Mouse (Mus musculus) limb, embryonic 14.5 days (tissue): ENCODE results near the gene Tec. TPM values are rescaled to one million over a fixed set of nuclear protein-coding genes. Genes with fewer than 3 reads are reported as not detected.

ENCODE experiments used
- ATAC-seq: fragments of 200-750 bp; cut with Nextera tagmentation; 2 replicates; pipeline ENCODE4 v1.8.0; 2017; ENCODE audit warnings: low read depth, moderate number of reproducible peaks, moderate TSS enrichment; ENCODE audit not compliant: low FRiP score
- DNase-seq: peaks from one replicate; pipeline ENCODE4 v3.0.0-alpha.2; 2015; ENCODE audit warnings: low spot score
- H3K27ac ChIP-seq: fragments of 300-500 bp; sonication (generic); replicated peaks from 2 replicates; pipeline ENCODE4 v1.5.1; 2014; ENCODE audit warnings: low read depth, mild to moderate bottlenecking, low read length, moderate library complexity, mixed read lengths
- H3K27me3 ChIP-seq: fragments of 300-500 bp; sonication (generic); 2 replicates; pipeline ENCODE4 v1.6.1; 2014; ENCODE audit warnings: low read length, mixed read lengths; ENCODE audit not compliant: control insufficient read depth, insufficient read depth
- H3K36me3 ChIP-seq: fragments of 300-500 bp; sonication (generic); 2 replicates; pipeline ENCODE4 v1.6.1; 2014; ENCODE audit warnings: mild to moderate bottlenecking, low read length, moderate library complexity, mixed read lengths; ENCODE audit not compliant: control insufficient read depth, insufficient read depth
- H3K4me1 ChIP-seq: fragments of 300-500 bp; sonication (generic); 2 replicates; pipeline ENCODE4 v1.6.1; 2014; ENCODE audit warnings: antibody characterized with exemption, low read length, mixed read lengths; ENCODE audit not compliant: control insufficient read depth, insufficient read depth
- H3K4me2 ChIP-seq: fragments of 300-500 bp; sonication (generic); replicated peaks from 2 replicates; pipeline ENCODE4 v1.6.1; 2014; ENCODE audit warnings: low read depth, mild to moderate bottlenecking, low read length, moderate library complexity; ENCODE audit not compliant: severe bottlenecking
- H3K4me3 ChIP-seq: fragments of 300-500 bp; sonication (generic); replicated peaks from 2 replicates; pipeline ENCODE4 v1.5.1; 2014; ENCODE audit warnings: low read length
- H3K9ac ChIP-seq: fragments of 300-500 bp; sonication (generic); 2 replicates; pipeline ENCODE4 v1.6.1; 2014; ENCODE audit warnings: mild to moderate bottlenecking, low read depth, low read length, moderate library complexity; ENCODE audit not compliant: severe bottlenecking
- H3K9me3 ChIP-seq: fragments of 300-500 bp; sonication (generic); 2 replicates; pipeline ENCODE4 v1.6.1; 2016; ENCODE audit warnings: low read length; ENCODE audit not compliant: control insufficient read depth
- POLR2A ChIP-seq: fragments of 200-500 bp; IDR thresholded peaks from 2 replicates; pipeline ENCODE4 v1.8.0; 2012; ENCODE audit warnings: inconsistent platforms, mild to moderate bottlenecking, moderate library complexity, borderline replicate concordance; ENCODE audit not compliant: insufficient read depth, insufficient read length; ENCODE audit errors: extremely low read depth
- WGBS: fragments of 180-500 bp; shearing (Covaris S2); extraction: QIAGEN DNeasy Blood & Tissue Kit; methylation state at CpG from one replicate; pipeline ENCODE4 v1.1.7; 2014; 5-methylcytosine and 5-hydroxymethylcytosine counted together
- polyA plus RNA-seq, 2 experiments: library from polyadenylated mRNA; depleted of rRNA in 1 of 2; stranded (reverse) in 1 of 2; unstranded in 1 of 2; fragments of >200 nt; fragmentation: Nextera tagmentation in 1 of 2; extraction: Ambion mirVana in 1 of 2; gene quantifications; 2 replicates each; pipeline versions ENCODE4 v1.2.1 to v1.2.3; 2012 to 2014

The Tec gene
- polyA plus RNA-seq, 2 experiments = 5.9 to 7.9 TPM

DNA sequence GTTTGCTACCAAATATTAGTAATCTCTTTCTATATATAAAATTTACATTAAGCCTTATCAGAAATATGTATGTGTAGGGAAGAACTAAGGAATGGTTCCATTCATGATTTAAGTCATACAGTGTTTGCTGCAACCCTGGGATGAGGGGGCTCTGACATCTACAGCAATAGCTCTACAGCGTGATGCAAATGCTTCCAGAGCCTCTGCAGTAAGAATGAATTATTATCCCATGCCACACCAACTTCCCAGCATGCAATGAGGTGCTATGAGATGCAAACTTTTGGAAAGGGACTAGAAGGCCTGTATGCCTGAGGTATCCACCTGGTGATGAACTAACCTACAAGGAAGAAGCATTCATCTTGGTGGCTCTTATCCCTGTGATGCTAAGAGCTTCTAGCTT lies 52.2 kb downstream of the Tec start:
- Histone ChIP-seq H3K9ac (no peak overlapping the region), H3K36me3 (no peaks in the 10 kb centered on the region), H3K4me2 (no peak overlapping the region), H3K4me3 (no peak overlapping the region), H3K27ac (no peak overlapping the region), H3K9me3 (no peaks in the 10 kb centered on the region), H3K4me1 (peaks cover 7% of the 10 kb centered on the region; the same call in 1 of the 2 replicates), H3K27me3 (no peaks in the 10 kb centered on the region)
- ATAC-seq (no peak), DNase-seq (no peak)
- 64% methylated on average over 1 of the region's 1 CpGs for WGBS
- TF ChIP-seq POLR2A = no peak

DNA sequence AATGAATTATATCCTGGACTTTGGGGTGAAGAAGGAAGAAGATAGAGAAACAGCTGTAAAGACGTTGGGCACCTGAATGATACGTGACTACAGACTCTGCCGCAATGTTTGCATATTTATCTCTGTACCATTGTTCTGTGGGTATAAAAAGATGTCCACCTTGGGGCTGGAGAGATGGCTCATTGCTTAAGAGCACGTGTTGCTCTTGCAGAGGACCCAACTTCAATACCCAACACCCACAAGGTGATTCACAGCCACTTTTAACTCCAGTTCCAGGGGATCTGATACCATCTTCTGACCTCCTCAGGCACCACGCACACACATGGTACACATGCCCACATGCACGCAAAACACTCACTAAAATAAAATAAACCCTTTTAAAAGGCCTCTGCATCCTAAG lies 52.9 kb downstream of the Tec start:
- Histone ChIP-seq H3K36me3 (no peaks in the 10 kb centered on the region), H3K4me2 (no peak overlapping the region), H3K9ac (no peak overlapping the region), H3K27me3 (no peaks in the 10 kb centered on the region), H3K27ac (no peak overlapping the region), H3K4me1 (peaks cover 7% of the 10 kb centered on the region; the same call in 1 of the 2 replicates), H3K4me3 (no peak overlapping the region), H3K9me3 (no peaks in the 10 kb centered on the region)
- WGBS = 87% methylated on average over 6 of the region's 6 CpGs
- no peak for TF ChIP-seq POLR2A
- ATAC-seq = no peak
- no peak for DNase-seq

GRCm38 (mm10) chr5:72814072-72814471 lies 54.2 kb downstream of the Tec start:
- no peaks in the 10 kb centered on the region for H3K9me3 ChIP-seq
- H3K27me3 ChIP-seq = no peaks in the 10 kb centered on the region
- DNase-seq (no peak), ATAC-seq (no peak)
- TF ChIP-seq POLR2A = no peak
- no peak overlapping the region for H3K4me2 ChIP-seq
- WGBS = 80% methylated on average over 5 of the region's 5 CpGs
- peaks cover 9% of the 10 kb centered on the region; the same call in 1 of the 2 replicates for H3K4me1 ChIP-seq
- H3K9ac ChIP-seq = no peak overlapping the region
- H3K27ac ChIP-seq = no peak overlapping the region
- H3K36me3 ChIP-seq = no peaks in the 10 kb centered on the region
- no peak overlapping the region for H3K4me3 ChIP-seq

DNA sequence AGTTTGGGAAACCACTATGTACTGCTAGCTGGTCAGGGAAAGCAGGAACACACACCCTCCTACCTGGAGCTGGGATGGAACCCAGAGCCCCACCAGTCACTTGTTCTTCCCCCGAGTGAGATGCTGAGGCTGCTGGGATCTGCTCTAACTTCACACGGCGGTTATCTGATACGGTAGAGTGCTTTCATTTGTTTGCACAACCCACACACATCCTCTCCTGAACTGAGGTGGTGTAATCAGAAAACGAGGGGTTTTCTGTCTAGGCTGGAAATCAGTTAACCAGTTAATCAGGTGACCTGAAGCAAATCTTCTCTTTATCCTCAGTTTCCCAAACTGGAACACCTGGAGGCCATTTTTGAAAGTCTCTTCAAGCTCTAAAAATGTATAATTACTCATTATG lies 55.4 kb downstream of the Tec start:
- Histone ChIP-seq H3K4me1 (peaks cover 19% of the 10 kb centered on the region), H3K27me3 (no peaks in the 10 kb centered on the region), H3K9ac (no peak overlapping the region), H3K4me2 (no peak overlapping the region), H3K9me3 (no peaks in the 10 kb centered on the region), H3K36me3 (no peaks in the 10 kb centered on the region), H3K27ac (no peak overlapping the region), H3K4me3 (no peak overlapping the region)
- TF ChIP-seq POLR2A = no peak
- 63% methylated on average over 5 of the region's 5 CpGs for WGBS
- DNase-seq (no peak), ATAC-seq (no peak)

GRCm38 (mm10) chr5:72812328-72812727 lies 56.0 kb downstream of the Tec start:
- Histone ChIP-seq H3K4me2 (no peak overlapping the region), H3K9me3 (no peaks in the 10 kb centered on the region), H3K27me3 (no peaks in the 10 kb centered on the region), H3K4me3 (no peak overlapping the region), H3K4me1 (peaks cover 14% of the 10 kb centered on the region), H3K27ac (no peak overlapping the region), H3K36me3 (no peaks in the 10 kb centered on the region), H3K9ac (no peak overlapping the region)
- 87% methylated on average over 3 of the region's 3 CpGs for WGBS
- TF ChIP-seq POLR2A = no peak
- ATAC-seq (no peak), DNase-seq (no peak)

DNA sequence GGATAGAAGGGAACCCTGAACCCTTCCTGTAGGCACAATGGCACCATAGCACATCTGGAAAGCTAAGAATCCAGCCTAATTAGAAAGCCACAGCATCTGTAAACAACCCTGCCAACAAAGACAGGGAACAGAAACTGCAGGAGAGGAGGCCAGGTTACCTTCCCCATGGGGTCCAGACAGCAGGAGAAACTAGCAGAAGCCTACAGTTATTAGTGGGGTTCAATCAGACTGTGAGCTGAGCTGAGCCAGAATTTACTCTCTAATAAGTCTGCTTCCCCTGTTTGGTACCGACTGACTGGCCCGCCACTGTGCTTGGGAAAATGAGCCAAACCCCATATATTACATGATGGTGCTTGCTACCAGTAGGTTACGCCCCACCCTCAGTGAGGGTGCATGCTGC lies 56.9 kb downstream of the Tec start:
- no peak for TF ChIP-seq POLR2A
- 40% methylated on average over 3 of the region's 3 CpGs for WGBS
- Histone ChIP-seq H3K4me1 (peaks cover 13% of the 10 kb centered on the region), H3K27ac (no peak overlapping the region), H3K9me3 (no peaks in the 10 kb centered on the region), H3K27me3 (no peaks in the 10 kb centered on the region), H3K9ac (no peak overlapping the region), H3K36me3 (no peaks in the 10 kb centered on the region), H3K4me3 (no peak overlapping the region), H3K4me2 (no peak overlapping the region)
- ATAC-seq (no peak), DNase-seq (no peak)
